Mouse (Mus musculus) erythroblast, embryonic 14.5 days (primary cell): ENCODE measurements around the gene Sh2d4b. TPM values are rescaled to one million over a fixed set of nuclear protein-coding genes. Genes with fewer than 3 reads are reported as not detected.

Experiments
- H3K27me3 ChIP-seq: 2 replicates; pipeline ENCODE4 v1.6.1; 2012; ENCODE audit warnings: inconsistent platforms; ENCODE audit not compliant: control insufficient read depth
- H3K36me3 ChIP-seq: 2 replicates; pipeline ENCODE4 v1.6.1; 2012; ENCODE audit warnings: mild to moderate bottlenecking, inconsistent platforms; ENCODE audit not compliant: control insufficient read depth
- H3K4me1 ChIP-seq: 2 replicates; pipeline ENCODE4 v1.6.1; 2012; ENCODE audit warnings: inconsistent platforms; ENCODE audit not compliant: control insufficient read depth
- H3K4me3 ChIP-seq: replicated peaks from 2 replicates; pipeline ENCODE3; 2012; ENCODE audit warnings: moderate library complexity, mild to moderate bottlenecking, inconsistent platforms
- H3K9me3 ChIP-seq: 2 replicates; pipeline ENCODE4 v1.6.1; 2012; ENCODE audit warnings: low read length, inconsistent platforms, mixed read lengths; ENCODE audit not compliant: control insufficient read depth
- GATA1 ChIP-seq: IDR thresholded peaks from 2 replicates; pipeline ENCODE4 v1.6.1; 2012; ENCODE audit warnings: low read length, inconsistent platforms, mixed read lengths
- TAL1 ChIP-seq: IDR thresholded peaks from 3 replicates; pipeline ENCODE4 v1.6.1; 2012; ENCODE audit warnings: low read length, inconsistent platforms, mixed read lengths
- polyA plus RNA-seq: library from polyadenylated mRNA; stranded (reverse); fragments of >175 nt; gene quantifications from 2 replicates; pipeline ENCODE4 v1.2.3, GENCODE M21; 2012

The Sh2d4b gene
- polyA plus RNA-seq, 1 experiment, result 0.09 TPM

- H3K9me3 ChIP-seq, result no peaks in the 10 kb centered on the region
- H3K4me3 ChIP-seq, result no peak overlapping the region
- TF ChIP-seq GATA1 (no peak), TAL1 (no peak)
- H3K36me3 ChIP-seq, result peaks cover 68% of the 10 kb centered on the region
- H3K4me1 ChIP-seq, result peaks cover 13% of the 10 kb centered on the region
- H3K27me3 ChIP-seq, result no peaks in the 10 kb centered on the region
Observed at GRCm38 (mm10) chr14:40914701-40915100, 21.6 kb upstream of the Sh2d4b start.

GRCm38 (mm10) chr14:40913709-40914108 is 20.6 kb upstream of the Sh2d4b start:
- Histone ChIP-seq H3K27me3 (no peaks in the 10 kb centered on the region), H3K36me3 (peaks cover 76% of the 10 kb centered on the region), H3K4me1 (peaks cover 8% of the 10 kb centered on the region), H3K4me3 (no peak overlapping the region), H3K9me3 (no peaks in the 10 kb centered on the region)
- TF ChIP-seq TAL1 (no peak), GATA1 (no peak)

GRCm38 (mm10) chr14:40911529-40911928 is 18.5 kb upstream of the Sh2d4b start:
- Histone ChIP-seq H3K27me3 (no peaks in the 10 kb centered on the region), H3K36me3 (peaks cover 87% of the 10 kb centered on the region), H3K9me3 (no peaks in the 10 kb centered on the region), H3K4me3 (no peak overlapping the region), H3K4me1 (peaks cover 11% of the 10 kb centered on the region)
- TF ChIP-seq GATA1, result no peak
- TF ChIP-seq TAL1, result no peak

GRCm38 (mm10) chr14:40908763-40909162 is 15.7 kb upstream of the Sh2d4b start:
- Histone ChIP-seq H3K36me3 (peaks cover 72% of the 10 kb centered on the region), H3K9me3 (no peaks in the 10 kb centered on the region), H3K27me3 (no peaks in the 10 kb centered on the region), H3K4me1 (peaks cover 11% of the 10 kb centered on the region), H3K4me3 (no peak overlapping the region)
- TF ChIP-seq TAL1, result no peak

DNA sequence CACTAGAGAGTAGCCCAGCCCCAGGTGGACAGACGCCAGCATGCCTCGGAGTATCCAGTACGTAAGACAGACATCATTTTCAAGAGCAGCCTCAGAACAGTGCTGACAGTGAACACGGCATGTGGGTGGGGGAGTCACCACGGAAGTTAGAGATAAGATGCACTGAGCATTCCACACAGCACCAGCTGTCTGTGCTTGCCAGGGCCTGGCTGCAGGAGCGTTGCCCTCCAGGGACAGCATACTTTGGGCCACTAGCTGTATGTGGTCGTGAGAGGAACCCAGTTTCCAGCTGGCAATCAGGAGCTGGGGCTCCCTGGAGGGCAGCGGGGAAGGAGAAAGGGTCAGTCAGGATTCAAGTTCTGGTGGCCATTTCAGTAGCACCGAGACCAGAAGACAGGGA is 13.7 kb upstream of the Sh2d4b start:
- Histone ChIP-seq H3K27me3 (no peaks in the 10 kb centered on the region), H3K4me1 (peaks cover 11% of the 10 kb centered on the region), H3K36me3 (peaks cover 58% of the 10 kb centered on the region), H3K9me3 (no peaks in the 10 kb centered on the region), H3K4me3 (no peak overlapping the region)
- TF ChIP-seq TAL1 (no peak), GATA1 (no peak)

- Histone ChIP-seq H3K4me3 (no peak overlapping the region), H3K27me3 (no peaks in the 10 kb centered on the region), H3K9me3 (no peaks in the 10 kb centered on the region), H3K36me3 (peaks cover 48% of the 10 kb centered on the region), H3K4me1 (peaks cover 11% of the 10 kb centered on the region)
- no peak for TF ChIP-seq GATA1
- TF ChIP-seq TAL1, result no peak
Observed at GRCm38 (mm10) chr14:40905813-40906212, 12.7 kb upstream of the Sh2d4b start.

- H3K4me3 ChIP-seq, result no peak overlapping the region
- H3K27me3 ChIP-seq, result no peaks in the 10 kb centered on the region
- no peaks in the 10 kb centered on the region for H3K9me3 ChIP-seq
- peaks cover 10% of the 10 kb centered on the region for H3K4me1 ChIP-seq
- no peak for TF ChIP-seq GATA1
- no peak for TF ChIP-seq TAL1
- peaks cover 15% of the 10 kb centered on the region for H3K36me3 ChIP-seq
Observed at GRCm38 (mm10) chr14:40902307-40903055, 9.4 kb upstream of the Sh2d4b start.

DNA sequence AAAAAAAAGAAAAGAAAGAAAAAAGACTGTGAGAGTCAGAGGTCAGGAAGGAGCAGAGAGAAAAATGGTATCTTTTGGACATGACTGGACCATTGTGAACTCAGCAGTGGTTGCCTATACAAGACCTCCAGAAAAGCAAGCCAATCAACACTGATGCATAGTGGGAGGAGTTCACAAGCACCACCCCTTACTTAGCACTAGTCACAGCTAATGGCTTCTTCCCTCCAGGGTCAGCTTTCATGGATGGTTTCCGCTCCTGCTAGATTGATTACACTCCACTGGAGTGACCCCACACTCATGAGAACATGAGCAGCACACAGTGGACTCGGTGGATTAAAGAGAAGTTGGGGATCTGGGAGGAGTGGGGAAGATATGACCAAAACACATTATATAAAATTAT is 7.2 kb upstream of the Sh2d4b start:
- Histone ChIP-seq H3K4me1 (no peaks in the 10 kb centered on the region; the same call in 1 of the 2 replicates), H3K4me3 (no peak overlapping the region), H3K36me3 (no peaks in the 10 kb centered on the region), H3K27me3 (peaks cover 2% of the 10 kb centered on the region; the same call in 1 of the 2 replicates), H3K9me3 (no peaks in the 10 kb centered on the region)
- TF ChIP-seq GATA1 (no peak), TAL1 (no peak)

DNA sequence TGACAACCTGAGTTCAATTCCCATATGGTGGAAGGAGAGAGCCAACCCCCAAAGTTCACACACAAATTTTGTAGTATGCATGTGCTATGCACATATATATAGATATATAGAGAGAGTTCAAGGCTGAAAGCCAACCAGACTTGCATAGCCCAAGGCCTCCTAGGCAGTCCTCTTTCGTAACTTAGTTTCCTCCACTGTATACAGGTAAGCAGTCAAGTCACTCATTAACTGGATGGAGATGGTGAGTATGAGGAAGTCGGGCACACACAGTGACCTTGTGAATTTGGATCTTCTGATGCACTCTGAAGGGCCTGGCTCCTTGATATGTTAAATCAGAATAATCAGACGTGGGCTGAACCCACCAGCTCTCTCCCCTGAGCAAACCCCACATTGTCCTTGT is 4.8 kb upstream of the Sh2d4b start:
- Histone ChIP-seq H3K4me3 (no peak overlapping the region), H3K27me3 (peaks cover 2% of the 10 kb centered on the region; the same call in 1 of the 2 replicates), H3K9me3 (no peaks in the 10 kb centered on the region), H3K4me1 (peaks cover 15% of the 10 kb centered on the region), H3K36me3 (no peaks in the 10 kb centered on the region)
- no peak for TF ChIP-seq GATA1
- TF ChIP-seq TAL1, result no peak

DNA sequence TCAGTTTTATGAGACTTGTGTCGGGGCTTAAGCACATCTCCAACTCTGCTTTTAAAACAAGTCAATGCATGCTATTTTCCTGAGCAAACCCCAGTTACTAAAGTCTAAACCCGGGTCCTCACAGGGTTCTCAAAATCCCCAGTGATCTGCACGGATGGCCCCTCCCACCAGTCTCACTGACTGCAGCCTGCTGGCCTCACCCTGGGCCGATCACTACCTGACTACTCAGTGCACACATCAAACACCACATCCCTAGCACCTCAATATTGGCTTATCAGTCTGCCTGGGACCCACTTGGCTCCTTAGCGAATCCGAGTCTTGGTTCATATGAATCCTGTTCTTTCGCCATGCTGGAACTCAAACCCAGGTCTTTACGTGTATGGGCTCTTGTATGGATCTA is 2.6 kb upstream of the Sh2d4b start:
- H3K4me3 ChIP-seq, result no peak overlapping the region
- H3K4me1 ChIP-seq, result peaks cover 18% of the 10 kb centered on the region
- peaks cover 2% of the 10 kb centered on the region; the same call in 1 of the 2 replicates for H3K27me3 ChIP-seq
- no peaks in the 10 kb centered on the region for H3K36me3 ChIP-seq
- TF ChIP-seq GATA1 (no peak), TAL1 (no peak)
- no peaks in the 10 kb centered on the region for H3K9me3 ChIP-seq
